Mouse (Mus musculus): ENCODE measurements around the gene Pom121l2. TPM values are rescaled to one million over a fixed set of nuclear protein-coding genes. Genes with fewer than 3 reads are reported as not detected.

Gene Pom121l2
- total RNA-seq, 1 experiment from 2014 or later, result not detected

GRCm38 (mm10) chr13:21984486-21984885 is 3.5 kb downstream of the Pom121l2 start:
- no peak for ATAC-seq (replicated peaks; ENCODE audit: insufficient number of reproducible peaks, low FRiP score, low TSS enrichment, poor library complexity, severe bottlenecking)

- ATAC-seq (replicated peaks; ENCODE audit: insufficient number of reproducible peaks, low FRiP score, low TSS enrichment, poor library complexity, severe bottlenecking), result no peak
These were observed 11.6 kb downstream of the Pom121l2 start for GRCm38 (mm10) chr13:21992550-21992949.

DNA sequence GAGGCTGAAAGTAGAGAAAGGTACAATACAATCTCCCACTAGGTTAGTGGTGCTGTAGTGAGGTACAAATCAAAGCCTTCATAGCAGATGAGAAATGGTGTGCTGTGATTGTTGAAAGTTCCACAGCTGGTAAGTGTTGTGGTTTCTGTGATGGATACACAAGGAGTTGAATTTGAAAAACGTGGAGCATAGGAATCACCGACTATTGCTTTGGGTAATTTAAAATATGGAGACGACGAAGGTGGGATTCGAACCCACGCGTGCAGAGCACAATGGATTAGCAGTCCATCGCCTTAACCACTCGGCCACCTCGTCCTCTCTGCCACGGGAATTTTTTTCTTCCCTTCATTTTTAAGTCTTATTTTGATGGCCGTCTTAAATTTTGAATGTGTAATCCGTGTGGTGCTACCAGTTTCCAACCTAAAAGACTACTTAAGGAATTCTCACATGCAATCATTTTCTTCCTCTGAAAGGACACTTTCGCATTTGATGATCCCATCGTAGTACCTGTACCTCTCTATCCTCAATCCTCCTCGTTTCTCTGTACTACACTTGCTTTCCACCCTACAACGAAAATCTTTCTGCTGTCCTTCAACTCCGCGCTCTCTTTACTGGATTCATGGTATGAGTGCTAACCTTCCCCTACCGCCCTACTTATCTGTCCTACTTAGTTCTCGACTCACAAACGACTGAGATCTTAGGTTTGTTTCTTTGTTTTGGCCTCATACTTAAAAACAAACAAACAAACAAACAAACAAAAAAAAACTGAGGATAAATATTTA is 13.2 kb downstream of the Pom121l2 start:
- no peak for ATAC-seq (replicated peaks; ENCODE audit: insufficient number of reproducible peaks, low FRiP score, low TSS enrichment, poor library complexity, severe bottlenecking)

- ATAC-seq (replicated peaks; ENCODE audit: insufficient number of reproducible peaks, low FRiP score, low TSS enrichment, poor library complexity, severe bottlenecking), result no peak
These were observed 13.9 kb downstream of the Pom121l2 start for GRCm38 (mm10) chr13:21994896-21995295.

- peak; percentile 48; the same call in 1 of the 2 replicates for ATAC-seq (replicated peaks; ENCODE audit: insufficient number of reproducible peaks, low FRiP score, low TSS enrichment, poor library complexity, severe bottlenecking)
These were observed 14.4 kb downstream of the Pom121l2 start for GRCm38 (mm10) chr13:21995331-21995914.

DNA sequence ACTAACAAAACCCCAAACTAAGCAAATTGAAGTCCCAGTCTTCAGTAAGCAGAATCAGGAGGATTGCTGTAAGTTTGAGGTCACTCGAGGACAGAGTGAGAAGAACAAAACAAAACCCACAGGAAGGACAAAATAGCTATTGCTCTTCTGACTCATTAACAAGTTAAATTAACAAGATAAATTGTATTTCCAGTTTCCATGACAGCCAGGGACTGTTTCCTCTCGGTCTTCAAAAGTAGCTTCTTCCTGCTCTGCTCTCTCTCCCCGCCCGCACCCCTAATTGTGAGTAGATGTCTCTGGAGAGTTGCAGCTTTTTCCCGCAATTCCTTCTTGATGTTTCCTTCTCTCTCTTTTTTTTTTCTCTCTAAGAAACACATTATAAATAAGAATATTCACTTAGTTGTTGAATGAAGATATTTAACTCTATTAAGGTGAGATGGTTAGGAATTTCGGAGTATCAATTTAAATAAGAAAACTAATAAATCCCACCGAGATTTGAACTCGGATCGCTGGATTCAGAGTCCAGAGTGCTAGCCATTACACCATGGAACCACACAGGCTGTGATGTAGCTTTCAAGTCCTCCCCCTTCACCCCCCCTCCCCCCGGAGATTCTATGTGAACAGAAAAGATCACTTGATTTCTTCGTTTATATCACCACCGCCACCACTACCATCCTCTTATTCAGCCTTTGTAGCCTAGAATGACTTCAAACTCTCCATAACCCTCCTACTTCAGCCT is 15.3 kb downstream of the Pom121l2 start:
- no peak for ATAC-seq (replicated peaks; ENCODE audit: insufficient number of reproducible peaks, low FRiP score, low TSS enrichment, poor library complexity, severe bottlenecking)

- no peak for ATAC-seq (replicated peaks; ENCODE audit: insufficient number of reproducible peaks, low FRiP score, low TSS enrichment, poor library complexity, severe bottlenecking)
These were observed 15.8 kb downstream of the Pom121l2 start for GRCm38 (mm10) chr13:21996840-21997185.

DNA sequence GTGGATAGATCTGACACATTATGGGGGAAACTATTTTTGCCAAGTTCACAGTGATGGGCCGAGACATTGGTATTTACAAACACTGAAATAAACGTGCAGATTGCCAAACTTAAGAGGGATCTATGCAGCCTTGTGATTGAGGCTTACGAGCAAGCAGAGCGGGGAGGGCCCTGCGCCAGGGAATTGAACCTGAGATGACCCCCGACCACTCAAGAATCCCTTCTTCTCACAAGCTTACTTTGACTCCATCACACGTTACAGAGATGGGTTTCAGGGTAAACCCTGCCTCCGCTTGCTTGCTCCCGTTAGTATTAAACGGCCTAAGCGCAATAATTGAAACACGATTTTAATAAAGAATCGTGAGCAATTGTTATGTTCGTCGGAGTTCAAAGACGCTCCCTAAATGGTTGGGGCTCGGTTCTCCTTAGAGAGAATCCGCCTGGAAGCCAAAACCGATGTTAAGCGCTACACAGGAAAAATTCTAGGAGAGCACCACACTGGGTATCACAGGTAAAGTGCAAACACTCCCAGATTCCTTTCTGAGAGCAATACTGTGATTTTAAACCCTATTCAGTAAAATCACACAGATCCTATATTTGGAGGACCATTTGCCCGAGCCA is 16.3 kb downstream of the Pom121l2 start:
- ATAC-seq (replicated peaks; ENCODE audit: insufficient number of reproducible peaks, low FRiP score, low TSS enrichment, poor library complexity, severe bottlenecking), result no peak

- ATAC-seq (replicated peaks; ENCODE audit: insufficient number of reproducible peaks, low FRiP score, low TSS enrichment, poor library complexity, severe bottlenecking), result no peak
These were observed 16.8 kb downstream of the Pom121l2 start for GRCm38 (mm10) chr13:21997821-21998220.

DNA sequence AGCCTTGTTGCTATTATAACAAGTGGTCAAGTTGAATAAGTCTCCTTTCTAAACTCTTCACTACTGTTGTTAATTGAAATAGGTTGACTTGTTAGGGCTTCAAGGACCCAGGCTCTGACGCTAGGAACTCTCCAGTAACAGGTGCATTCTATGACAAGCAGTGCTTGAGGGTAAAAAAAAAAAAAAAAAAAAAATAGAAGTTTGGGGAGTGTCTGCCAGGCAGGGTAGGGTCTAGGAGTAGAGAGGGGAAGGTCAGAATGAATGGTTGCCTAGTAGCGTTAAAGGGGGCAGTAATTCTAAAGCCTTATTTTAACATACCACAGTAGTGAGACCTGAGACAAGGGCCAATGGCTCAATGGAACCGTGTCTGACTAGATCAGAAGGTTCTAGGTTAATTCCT is 17.4 kb downstream of the Pom121l2 start:
- no peak for ATAC-seq (replicated peaks; ENCODE audit: insufficient number of reproducible peaks, low FRiP score, low TSS enrichment, poor library complexity, severe bottlenecking)

GRCm38 (mm10) chr13:21999147-21999546 is 18.2 kb downstream of the Pom121l2 start:
- no peak for ATAC-seq (replicated peaks; ENCODE audit: insufficient number of reproducible peaks, low FRiP score, low TSS enrichment, poor library complexity, severe bottlenecking)

- ATAC-seq (replicated peaks; ENCODE audit: insufficient number of reproducible peaks, low FRiP score, low TSS enrichment, poor library complexity, severe bottlenecking), result no peak
These were observed 20.4 kb downstream of the Pom121l2 start for GRCm38 (mm10) chr13:22001346-22001745.

GRCm38 (mm10) chr13:22001823-22002222 is 20.8 kb downstream of the Pom121l2 start:
- ATAC-seq (replicated peaks; ENCODE audit: insufficient number of reproducible peaks, low FRiP score, low TSS enrichment, poor library complexity, severe bottlenecking), result peak; percentile 48; the same call in 1 of the 2 replicates

DNA sequence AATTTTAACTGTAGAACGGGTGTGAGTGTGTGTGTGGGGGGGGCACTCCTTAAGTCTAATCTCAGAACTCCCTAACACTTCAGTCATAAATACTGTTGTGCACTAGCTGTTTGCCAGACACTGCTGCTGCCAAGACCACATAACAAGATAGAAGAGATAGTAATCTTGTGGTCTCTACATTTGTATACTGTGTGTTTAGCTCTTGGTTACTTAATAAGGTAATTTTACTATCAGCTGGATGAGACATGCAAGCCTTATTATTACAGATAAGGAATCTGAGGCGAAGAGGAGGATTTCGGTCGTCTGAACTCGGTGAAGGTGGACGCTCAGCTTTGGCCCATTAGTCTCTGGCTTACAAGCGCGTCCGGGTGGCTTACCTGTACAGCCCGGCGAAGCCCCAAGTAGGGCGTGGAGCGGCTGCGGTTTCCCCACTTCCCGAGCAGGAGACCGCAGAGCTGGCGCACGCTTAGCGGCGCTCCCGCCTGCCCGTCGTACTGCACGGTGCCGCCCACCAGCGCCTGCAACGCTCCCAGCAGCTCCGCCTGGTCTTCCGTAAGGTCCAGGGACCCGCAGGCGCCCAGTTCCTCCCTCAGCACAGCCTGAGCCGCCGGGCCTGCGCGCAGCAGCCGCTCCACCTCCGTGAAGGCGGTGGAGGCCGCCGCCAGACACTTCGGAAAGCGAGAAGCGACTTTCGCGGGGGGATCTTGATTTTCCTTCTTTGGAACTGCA is 24.8 kb downstream of the Pom121l2 start:
- no peak for ATAC-seq (replicated peaks; ENCODE audit: insufficient number of reproducible peaks, low FRiP score, low TSS enrichment, poor library complexity, severe bottlenecking)

DNA sequence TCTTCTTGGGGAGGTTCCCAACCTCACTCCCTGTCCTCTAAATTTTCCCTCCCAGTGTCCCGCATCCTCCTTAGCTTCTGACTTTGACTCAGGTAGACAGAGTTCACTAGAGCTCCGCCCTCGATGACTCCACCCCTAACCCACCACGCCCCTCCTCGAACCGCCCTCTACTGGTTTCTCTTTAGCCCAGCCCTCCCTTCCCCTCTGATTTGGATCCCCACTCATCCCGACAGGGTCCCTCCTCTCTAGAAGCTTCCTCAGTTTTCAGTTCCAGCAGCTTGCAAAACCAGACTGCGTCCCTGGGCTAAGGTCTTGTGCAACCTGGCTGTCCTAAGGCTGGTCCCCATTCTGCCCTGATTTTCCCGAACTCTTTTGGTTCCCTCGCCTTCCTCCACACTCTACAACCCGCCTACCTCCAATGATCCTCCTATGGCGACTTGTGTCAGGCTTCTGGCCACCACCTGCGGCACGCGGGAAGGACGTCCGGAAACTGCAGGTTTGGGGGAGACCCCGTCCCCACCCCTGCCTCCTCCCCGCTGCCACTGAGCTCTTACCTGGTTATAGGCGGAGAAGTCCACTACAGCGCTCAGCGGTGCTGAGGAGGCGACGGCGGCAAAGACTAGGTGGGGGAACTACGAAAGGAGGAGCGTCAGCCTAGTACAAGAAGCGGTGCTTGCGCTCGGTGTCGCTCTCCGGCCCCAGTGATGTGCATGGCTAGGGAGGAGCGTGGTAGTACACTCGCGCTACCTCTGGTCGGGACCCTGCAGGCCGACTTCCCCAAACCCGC is 25.5 kb downstream of the Pom121l2 start:
- ATAC-seq (replicated peaks; ENCODE audit: insufficient number of reproducible peaks, low FRiP score, low TSS enrichment, poor library complexity, severe bottlenecking), result peak; percentile 33; the same call in 1 of the 2 replicates

DNA sequence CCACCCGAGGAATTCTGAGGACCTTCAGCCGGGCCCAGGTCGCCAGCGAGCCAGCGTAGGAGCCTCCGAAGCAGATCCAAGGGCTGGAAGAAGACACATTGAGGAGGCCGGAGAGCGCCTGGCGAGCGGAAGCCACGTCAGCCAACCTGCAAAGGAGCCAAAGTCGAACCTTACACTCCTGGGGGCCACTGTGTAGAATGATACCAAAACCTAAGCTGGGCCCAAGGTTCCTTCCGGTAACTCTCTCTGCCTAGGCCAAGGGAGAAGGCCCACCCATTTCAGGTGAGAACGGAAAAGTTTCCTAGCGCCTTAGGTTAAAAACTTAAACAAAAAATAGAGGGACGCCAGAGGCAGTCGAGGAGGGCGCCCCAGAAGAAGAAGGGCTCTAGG is 26.1 kb downstream of the Pom121l2 start:
- no peak for ATAC-seq (replicated peaks; ENCODE audit: insufficient number of reproducible peaks, low FRiP score, low TSS enrichment, poor library complexity, severe bottlenecking)

- ATAC-seq (replicated peaks; ENCODE audit: insufficient number of reproducible peaks, low FRiP score, low TSS enrichment, poor library complexity, severe bottlenecking), result no peak
These were observed 26.9 kb downstream of the Pom121l2 start for GRCm38 (mm10) chr13:22007872-22008271.

DNA sequence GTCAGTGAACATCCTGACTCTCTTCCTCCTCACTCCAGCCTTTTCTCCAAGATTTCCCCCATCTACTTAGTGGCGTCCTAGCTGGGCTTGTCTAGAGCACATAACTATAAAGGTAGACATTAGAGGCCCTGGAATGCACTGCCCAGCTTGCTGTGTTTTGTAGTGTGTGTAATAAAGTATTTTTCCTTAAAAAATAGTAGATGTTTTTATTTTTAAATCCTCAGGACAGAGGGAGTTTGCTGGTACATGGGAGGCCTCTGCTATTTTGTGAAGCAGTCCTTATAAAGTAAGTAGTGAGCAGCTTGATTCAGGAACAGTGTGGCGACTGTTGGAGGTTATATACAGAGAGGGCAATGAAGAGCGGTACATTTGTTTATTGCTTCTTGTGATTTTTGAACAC is 27.7 kb downstream of the Pom121l2 start:
- no peak for ATAC-seq (replicated peaks; ENCODE audit: insufficient number of reproducible peaks, low FRiP score, low TSS enrichment, poor library complexity, severe bottlenecking)

All from monocyte, adult 5-6 weeks (primary cell).